Mouse (Mus musculus): Measurements from ENCODE around the gene Ccl12.

The Ccl12 gene

DNA sequence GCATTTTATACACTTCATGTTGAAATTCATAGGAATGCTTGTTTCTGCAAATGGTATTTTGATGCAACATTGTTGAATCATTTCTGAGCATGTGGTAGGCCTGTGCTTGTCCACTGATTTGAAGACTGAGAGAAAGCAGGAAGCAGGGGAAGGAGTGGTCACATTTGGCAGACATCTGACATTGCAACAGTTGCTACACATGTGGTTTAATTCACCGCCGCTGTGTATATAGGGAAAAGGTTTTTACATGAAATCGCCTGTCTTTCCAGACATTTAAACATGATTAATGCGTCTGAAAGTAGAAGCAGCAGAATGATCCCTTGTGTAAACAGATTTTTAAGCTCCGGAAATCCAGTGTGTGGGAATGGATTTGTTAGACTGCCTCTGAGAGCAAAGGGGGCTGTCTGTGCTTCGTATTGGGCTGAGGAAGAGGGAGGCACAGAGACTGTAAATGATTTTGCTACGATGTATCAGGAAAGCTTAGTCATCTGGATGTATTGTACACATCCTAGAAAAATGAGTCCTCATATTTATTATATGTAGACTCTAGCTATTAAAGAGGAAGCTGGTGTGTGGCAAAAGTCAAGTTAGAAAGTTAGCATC is 37.9 kb downstream of the Ccl12 start:
- no peak for DNase-seq (ENCODE audit: low read depth, low spot score)
